Mouse (Mus musculus): ENCODE results near the gene Kmt2a. TPM values are rescaled to one million over a fixed set of nuclear protein-coding genes. Genes with fewer than 3 reads are reported as not detected.
A peak's percentile ranks its signal among the peaks of the same experiment; 100 is the strongest.

Gene Kmt2a
- polyA plus RNA-seq, 1 experiment from 2014 or later: 11.7 TPM

DNA sequence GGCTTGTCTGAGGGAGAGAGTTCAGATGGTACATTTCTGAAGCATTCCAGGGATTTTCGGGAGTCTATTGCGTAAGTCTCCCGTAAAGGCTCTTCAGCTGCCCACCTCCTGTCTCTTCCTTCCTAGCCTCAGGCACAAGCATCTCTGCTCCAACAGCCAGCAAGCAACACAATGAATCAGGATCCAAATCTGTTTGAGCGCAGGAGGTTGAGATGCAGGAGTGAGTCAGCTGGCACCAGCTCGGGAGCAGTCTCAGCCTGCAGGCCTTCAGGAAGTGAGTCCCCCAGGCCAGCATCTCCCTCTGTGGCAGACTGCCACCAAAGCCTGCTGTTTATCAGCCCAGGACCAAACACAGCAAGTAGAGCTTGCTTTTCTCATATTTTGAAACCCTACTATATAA lies 23.9 kb upstream of the Kmt2a start:
- no peak overlapping the region for H3K9ac ChIP-seq (ENCODE audit: low read length)
- no peaks in the 10 kb centered on the region for H3K27me3 ChIP-seq (ENCODE audit: control insufficient read depth, insufficient read depth, low read depth, low read length)
- no peak overlapping the region for H3K27ac ChIP-seq (ENCODE audit: low read length)
- ATAC-seq (ENCODE audit: low read depth): peak; percentile 52; the same call in 1 of the 2 replicates
- no peak overlapping the region for H3K4me3 ChIP-seq (ENCODE audit: low read length)
- H3K4me1 ChIP-seq (replicated peaks; ENCODE audit: control insufficient read depth, insufficient read depth, low read length): peaks cover 8% of the 10 kb centered on the region
- H3K4me2 ChIP-seq (ENCODE audit: low read depth, low read length): no peak overlapping the region
- no peaks in the 10 kb centered on the region for H3K36me3 ChIP-seq (ENCODE audit: control insufficient read depth, insufficient read depth, low read length)
- no peaks in the 10 kb centered on the region for H3K9me3 ChIP-seq (ENCODE audit: control insufficient read depth, low read length)
- WGBS: 47% methylated on average over 5 of the region's 5 CpGs

DNA sequence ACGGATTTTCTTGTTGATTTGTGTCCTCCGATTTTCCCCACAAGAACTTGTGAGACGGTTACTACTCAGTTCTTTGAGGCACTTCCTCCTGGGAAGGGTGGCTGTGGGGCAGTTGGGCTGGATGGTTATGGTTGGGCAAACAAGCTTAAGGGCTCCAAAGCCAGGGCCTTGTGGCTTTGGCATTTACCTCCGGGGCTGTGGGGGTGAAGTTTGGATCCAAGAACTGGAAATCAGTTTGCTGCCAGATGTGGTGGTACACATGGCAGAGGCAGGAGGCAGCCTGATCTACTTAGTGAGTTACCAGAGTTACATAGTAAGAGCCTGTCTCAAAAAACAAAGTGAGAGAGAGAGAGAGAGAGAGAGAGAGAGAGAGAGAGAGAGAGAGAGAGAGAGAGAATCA lies 22.8 kb upstream of the Kmt2a start:
- no peaks in the 10 kb centered on the region for H3K27me3 ChIP-seq (ENCODE audit: control insufficient read depth, insufficient read depth, low read depth, low read length)
- no peak overlapping the region for H3K27ac ChIP-seq (ENCODE audit: low read length)
- no peak overlapping the region for H3K4me3 ChIP-seq (ENCODE audit: low read length)
- H3K9ac ChIP-seq (ENCODE audit: low read length): no peak overlapping the region
- 67% methylated on average over 4 of the region's 4 CpGs for WGBS
- peaks cover 8% of the 10 kb centered on the region for H3K4me1 ChIP-seq (replicated peaks; ENCODE audit: control insufficient read depth, insufficient read depth, low read length)
- no peaks in the 10 kb centered on the region for H3K9me3 ChIP-seq (ENCODE audit: control insufficient read depth, low read length)
- H3K36me3 ChIP-seq (ENCODE audit: control insufficient read depth, insufficient read depth, low read length): no peaks in the 10 kb centered on the region
- no peak overlapping the region for H3K4me2 ChIP-seq (ENCODE audit: low read depth, low read length)
- ATAC-seq (ENCODE audit: low read depth): no peak

DNA sequence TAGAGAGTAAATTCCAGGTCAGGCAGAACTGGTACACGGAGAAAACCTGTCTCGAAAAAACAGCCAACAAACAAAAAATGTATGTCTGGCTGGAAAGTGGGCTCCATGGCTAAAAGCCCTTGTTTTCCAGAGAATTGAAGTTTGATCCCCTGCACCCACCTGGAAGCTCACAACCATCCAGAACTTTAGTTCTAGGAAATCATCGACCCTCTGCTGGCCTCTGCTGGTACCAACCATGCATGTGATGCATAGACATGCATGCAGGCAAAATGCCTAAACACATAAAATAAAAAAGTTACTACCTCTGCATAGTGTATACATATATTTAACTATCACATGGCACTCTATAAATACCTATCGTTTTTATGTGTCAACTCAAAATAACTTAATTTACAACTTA lies 19.3 kb upstream of the Kmt2a start:
- H3K9ac ChIP-seq (ENCODE audit: low read length): no peak overlapping the region
- H3K27ac ChIP-seq (ENCODE audit: low read length): no peak overlapping the region
- H3K4me1 ChIP-seq (replicated peaks; ENCODE audit: control insufficient read depth, insufficient read depth, low read length): peaks cover 5% of the 10 kb centered on the region
- no peak overlapping the region for H3K4me3 ChIP-seq (ENCODE audit: low read length)
- H3K27me3 ChIP-seq (ENCODE audit: control insufficient read depth, insufficient read depth, low read depth, low read length): no peaks in the 10 kb centered on the region
- H3K36me3 ChIP-seq (ENCODE audit: control insufficient read depth, insufficient read depth, low read length): no peaks in the 10 kb centered on the region
- no peaks in the 10 kb centered on the region for H3K9me3 ChIP-seq (ENCODE audit: control insufficient read depth, low read length)
- WGBS: 55% methylated on average over 4 of the region's 4 CpGs
- H3K4me2 ChIP-seq (ENCODE audit: low read depth, low read length): no peak overlapping the region
- no peak for ATAC-seq (ENCODE audit: low read depth)

DNA sequence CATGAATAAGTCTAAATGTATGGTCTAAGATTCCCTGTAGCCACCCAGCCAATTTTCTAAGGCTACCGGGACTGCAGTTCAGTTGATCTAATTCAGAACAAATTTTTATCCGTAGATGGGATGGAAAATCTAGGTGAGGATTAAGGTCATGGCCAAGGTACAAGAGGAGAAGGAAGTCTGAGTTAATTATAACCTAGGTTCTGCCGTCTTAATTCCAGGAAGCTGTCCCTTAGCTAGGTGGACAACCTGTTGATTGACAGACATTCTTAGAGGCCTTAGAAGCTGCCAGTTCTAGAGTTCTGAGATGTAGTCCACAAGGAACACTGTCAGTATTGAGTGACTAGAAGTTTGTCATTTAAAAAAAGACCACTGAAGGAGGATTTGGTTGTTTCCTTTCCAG lies 18.6 kb upstream of the Kmt2a start:
- Histone ChIP-seq H3K4me3 (ENCODE audit: low read length) (no peak overlapping the region), H3K36me3 (ENCODE audit: control insufficient read depth, insufficient read depth, low read length) (no peaks in the 10 kb centered on the region), H3K27me3 (ENCODE audit: control insufficient read depth, insufficient read depth, low read depth, low read length) (no peaks in the 10 kb centered on the region), H3K9me3 (ENCODE audit: control insufficient read depth, low read length) (no peaks in the 10 kb centered on the region), H3K27ac (ENCODE audit: low read length) (no peak overlapping the region), H3K4me1 (replicated peaks; ENCODE audit: control insufficient read depth, insufficient read depth, low read length) (no peaks in the 10 kb centered on the region), H3K9ac (ENCODE audit: low read length) (no peak overlapping the region), H3K4me2 (ENCODE audit: low read depth, low read length) (no peak overlapping the region)
- no peak for ATAC-seq (ENCODE audit: low read depth)
- WGBS: 68% methylated on average over 3 of the region's 3 CpGs

DNA sequence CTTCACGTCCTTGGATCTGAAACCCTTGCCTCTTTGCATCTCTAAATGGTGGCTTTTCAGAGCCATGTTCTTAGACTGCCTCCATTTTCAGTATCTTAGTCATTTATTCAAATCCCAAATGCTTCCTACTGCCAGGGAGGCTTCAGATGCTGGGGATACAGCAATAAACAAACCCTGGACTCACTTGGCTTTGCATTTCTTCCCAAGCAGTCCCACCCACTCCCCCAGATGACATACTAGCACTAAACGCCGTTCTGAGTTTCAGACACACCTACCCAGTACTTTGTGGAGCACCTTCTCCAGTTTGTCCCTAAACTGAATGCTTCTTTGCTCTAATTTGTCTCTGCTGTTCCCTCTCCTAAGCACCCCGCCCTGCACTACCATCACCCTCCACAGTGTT lies 15.9 kb upstream of the Kmt2a start:
- Histone ChIP-seq H3K27me3 (ENCODE audit: control insufficient read depth, insufficient read depth, low read depth, low read length) (no peaks in the 10 kb centered on the region), H3K4me2 (ENCODE audit: low read depth, low read length) (no peak overlapping the region), H3K36me3 (ENCODE audit: control insufficient read depth, insufficient read depth, low read length) (no peaks in the 10 kb centered on the region), H3K27ac (ENCODE audit: low read length) (no peak overlapping the region), H3K9me3 (ENCODE audit: control insufficient read depth, low read length) (no peaks in the 10 kb centered on the region), H3K9ac (ENCODE audit: low read length) (no peak overlapping the region), H3K4me3 (ENCODE audit: low read length) (no peak overlapping the region), H3K4me1 (replicated peaks; ENCODE audit: control insufficient read depth, insufficient read depth, low read length) (no peaks in the 10 kb centered on the region)
- ATAC-seq (ENCODE audit: low read depth): no peak
- WGBS: 60% methylated on average over 4 of the region's 4 CpGs

DNA sequence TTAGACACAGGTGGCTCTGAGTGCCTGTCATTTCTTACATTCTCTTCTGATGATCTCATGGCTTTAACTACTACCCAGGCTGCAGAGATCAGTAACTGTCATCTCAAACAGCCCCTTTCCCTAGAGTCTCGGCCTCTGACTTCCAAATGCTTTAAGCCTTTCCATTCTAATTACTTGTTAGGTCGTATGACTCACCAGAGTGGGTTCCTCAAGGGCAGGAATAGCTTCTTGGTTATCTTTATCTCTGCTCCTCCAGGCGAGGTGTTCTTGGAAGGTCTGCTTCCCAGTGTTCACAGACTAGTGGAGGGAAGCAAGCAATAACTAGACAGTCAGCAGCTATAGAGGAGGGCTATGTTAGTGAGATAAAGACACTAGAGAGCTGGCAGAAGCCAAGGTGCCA lies 11.6 kb upstream of the Kmt2a start:
- no peak for ATAC-seq (ENCODE audit: low read depth)
- H3K4me1 ChIP-seq (replicated peaks; ENCODE audit: control insufficient read depth, insufficient read depth, low read length): no peaks in the 10 kb centered on the region

DNA sequence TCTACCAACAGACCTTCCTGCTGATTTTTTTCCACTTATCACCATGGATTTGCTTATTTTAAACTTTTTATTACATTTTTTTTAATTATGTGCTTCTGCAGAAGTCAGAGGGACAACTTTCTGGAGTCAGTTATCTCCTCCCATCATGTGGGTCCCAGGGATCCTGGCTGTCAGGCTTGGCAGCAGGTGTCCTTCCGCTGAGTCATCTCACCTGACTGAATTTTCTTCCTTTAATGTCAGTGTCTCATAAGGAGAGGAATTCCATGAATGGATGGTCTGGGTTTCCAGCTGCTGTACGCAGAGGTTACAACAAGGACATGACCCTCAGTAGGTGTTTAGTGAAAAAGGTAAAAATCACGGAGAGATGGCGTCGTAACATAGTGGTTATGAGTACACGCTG lies 10.1 kb upstream of the Kmt2a start:
- 80% methylated on average over 6 of the region's 6 CpGs for WGBS
- Histone ChIP-seq H3K4me3 (ENCODE audit: low read length) (no peak overlapping the region), H3K4me2 (ENCODE audit: low read depth, low read length) (no peak overlapping the region), H3K27ac (ENCODE audit: low read length) (no peak overlapping the region), H3K36me3 (ENCODE audit: control insufficient read depth, insufficient read depth, low read length) (no peaks in the 10 kb centered on the region), H3K9me3 (ENCODE audit: control insufficient read depth, low read length) (no peaks in the 10 kb centered on the region), H3K4me1 (replicated peaks; ENCODE audit: control insufficient read depth, insufficient read depth, low read length) (no peaks in the 10 kb centered on the region), H3K9ac (ENCODE audit: low read length) (no peak overlapping the region), H3K27me3 (ENCODE audit: control insufficient read depth, insufficient read depth, low read depth, low read length) (no peaks in the 10 kb centered on the region)
- no peak for ATAC-seq (ENCODE audit: low read depth)

More for the DNA sequence above, 11.6 kb upstream of the Kmt2a start:
- Histone ChIP-seq H3K36me3 (ENCODE audit: control insufficient read depth, insufficient read depth, low read length) (no peaks in the 10 kb centered on the region), H3K27me3 (ENCODE audit: control insufficient read depth, insufficient read depth, low read depth, low read length) (no peaks in the 10 kb centered on the region), H3K4me3 (ENCODE audit: low read length) (no peak overlapping the region), H3K27ac (ENCODE audit: low read length) (no peak overlapping the region), H3K9ac (ENCODE audit: low read length) (no peak overlapping the region), H3K4me2 (ENCODE audit: low read depth, low read length) (no peak overlapping the region), H3K9me3 (ENCODE audit: control insufficient read depth, low read length) (no peaks in the 10 kb centered on the region)
- WGBS: 44% methylated on average over 3 of the region's 3 CpGs

DNA sequence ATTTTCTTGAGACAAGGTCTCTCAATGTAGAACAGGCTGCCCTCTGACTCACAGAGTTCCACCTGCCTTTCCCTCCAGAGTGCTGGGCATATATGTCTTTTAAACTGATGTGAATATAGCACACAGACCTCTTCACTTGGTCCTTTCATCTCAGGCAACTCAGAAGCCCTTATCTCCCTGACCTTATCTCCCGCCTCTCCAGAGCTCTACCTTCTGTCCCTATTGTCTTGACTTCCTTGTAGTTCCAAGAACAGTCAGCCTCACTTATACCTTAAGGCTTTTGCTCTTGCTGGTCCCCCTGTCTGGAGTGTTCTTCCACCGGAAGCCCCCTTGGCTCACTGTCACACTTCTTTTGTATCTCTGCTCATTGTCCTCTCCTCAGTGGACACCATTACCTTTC lies 9.0 kb upstream of the Kmt2a start:
- no peak for ATAC-seq (ENCODE audit: low read depth)
- Histone ChIP-seq H3K27ac (ENCODE audit: low read length) (no peak overlapping the region), H3K9me3 (ENCODE audit: control insufficient read depth, low read length) (no peaks in the 10 kb centered on the region), H3K9ac (ENCODE audit: low read length) (no peak overlapping the region), H3K4me3 (ENCODE audit: low read length) (no peak overlapping the region), H3K4me2 (ENCODE audit: low read depth, low read length) (no peak overlapping the region), H3K27me3 (ENCODE audit: control insufficient read depth, insufficient read depth, low read depth, low read length) (no peaks in the 10 kb centered on the region), H3K36me3 (ENCODE audit: control insufficient read depth, insufficient read depth, low read length) (no peaks in the 10 kb centered on the region), H3K4me1 (replicated peaks; ENCODE audit: control insufficient read depth, insufficient read depth, low read length) (no peaks in the 10 kb centered on the region)
- 37% methylated on average over 2 of the region's 2 CpGs for WGBS

DNA sequence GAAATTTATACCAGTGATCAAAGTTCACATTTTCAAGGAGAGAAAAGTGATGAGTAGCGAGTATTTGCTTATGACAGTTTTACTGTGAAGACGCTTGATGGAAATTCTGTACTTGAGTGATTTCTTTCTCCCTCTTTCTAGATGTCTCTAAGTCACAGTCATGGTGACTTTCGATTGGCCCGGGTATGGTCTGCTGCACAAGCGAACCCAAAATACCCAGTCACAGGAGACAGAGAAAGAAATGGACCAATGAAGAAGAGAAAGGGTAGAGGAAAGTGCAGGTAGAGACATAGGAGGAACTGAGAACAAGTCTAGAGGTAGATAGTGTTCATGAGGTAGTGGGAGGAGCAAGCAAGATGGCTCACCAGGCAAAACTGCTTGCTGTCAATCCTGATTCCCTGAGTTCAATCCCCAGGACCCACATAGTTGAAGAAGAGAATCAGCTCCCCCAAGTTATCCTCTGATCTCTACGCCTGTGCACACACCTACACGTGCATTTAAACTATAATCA lies 7.1 kb upstream of the Kmt2a start:
- Histone ChIP-seq H3K36me3 (ENCODE audit: control insufficient read depth, insufficient read depth, low read length) (no peaks in the 10 kb centered on the region), H3K4me1 (replicated peaks; ENCODE audit: control insufficient read depth, insufficient read depth, low read length) (peaks cover 3% of the 10 kb centered on the region), H3K27ac (ENCODE audit: low read length) (no peak overlapping the region), H3K9me3 (ENCODE audit: control insufficient read depth, low read length) (no peaks in the 10 kb centered on the region), H3K4me3 (ENCODE audit: low read length) (no peak overlapping the region), H3K9ac (ENCODE audit: low read length) (no peak overlapping the region), H3K4me2 (ENCODE audit: low read depth, low read length) (no peak overlapping the region), H3K27me3 (ENCODE audit: control insufficient read depth, insufficient read depth, low read depth, low read length) (no peaks in the 10 kb centered on the region)
- no peak for ATAC-seq (ENCODE audit: low read depth)
- 83% methylated on average over 7 of the region's 7 CpGs for WGBS

DNA sequence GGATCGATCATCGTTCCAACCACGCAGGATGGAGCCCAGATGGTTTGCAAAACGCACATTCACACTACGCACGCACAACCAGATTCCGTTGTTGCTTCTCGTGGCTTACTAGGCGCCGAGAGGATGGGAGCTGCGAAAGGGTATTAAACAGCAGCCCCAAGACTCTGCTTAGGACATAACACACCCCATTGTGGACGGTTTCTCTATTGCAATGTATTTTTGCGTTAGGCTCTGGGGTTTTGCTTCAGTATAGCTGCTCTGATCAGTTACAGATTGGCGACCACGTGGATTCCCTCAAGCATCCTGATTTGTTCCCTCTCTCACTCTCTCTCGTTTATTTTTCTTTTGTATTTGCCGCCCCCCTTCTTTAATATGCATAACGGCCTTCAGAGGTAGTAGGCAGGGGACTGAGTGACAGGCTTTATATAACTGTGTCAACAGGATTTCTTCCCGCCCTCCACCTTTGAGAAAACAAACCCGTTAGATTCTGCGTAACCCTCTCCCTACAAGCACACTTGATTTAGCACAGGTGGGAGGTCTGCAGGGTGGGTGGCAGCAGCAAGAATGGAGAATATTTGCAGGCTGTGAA lies 2.0 kb upstream of the Kmt2a start:
- Histone ChIP-seq H3K4me2 (ENCODE audit: low read depth, low read length) (peak overlapping the region; percentile 98), H3K27ac (ENCODE audit: low read length) (no peak overlapping the region), H3K36me3 (ENCODE audit: control insufficient read depth, insufficient read depth, low read length) (no peaks in the 10 kb centered on the region), H3K4me3 (ENCODE audit: low read length) (peak overlapping the region; percentile 97), H3K27me3 (ENCODE audit: control insufficient read depth, insufficient read depth, low read depth, low read length) (no peaks in the 10 kb centered on the region), H3K9me3 (ENCODE audit: control insufficient read depth, low read length) (no peaks in the 10 kb centered on the region), H3K4me1 (replicated peaks; ENCODE audit: control insufficient read depth, insufficient read depth, low read length) (peaks cover 24% of the 10 kb centered on the region), H3K9ac (ENCODE audit: low read length) (no peak overlapping the region)
- WGBS: under 1% methylated on average over 21 of the region's 21 CpGs
- ATAC-seq (ENCODE audit: low read depth): no peak

All from lung, embryonic 16.5 days (tissue).